Mouse (Mus musculus): ENCODE measurements around the gene Gm10142. TPM values are rescaled to one million over a fixed set of nuclear protein-coding genes. Genes with fewer than 3 reads are reported as not detected.

Gm10142 gene
- polyA plus RNA-seq (2012; rRNA removed), result not detected in 2 replicates

DNA sequence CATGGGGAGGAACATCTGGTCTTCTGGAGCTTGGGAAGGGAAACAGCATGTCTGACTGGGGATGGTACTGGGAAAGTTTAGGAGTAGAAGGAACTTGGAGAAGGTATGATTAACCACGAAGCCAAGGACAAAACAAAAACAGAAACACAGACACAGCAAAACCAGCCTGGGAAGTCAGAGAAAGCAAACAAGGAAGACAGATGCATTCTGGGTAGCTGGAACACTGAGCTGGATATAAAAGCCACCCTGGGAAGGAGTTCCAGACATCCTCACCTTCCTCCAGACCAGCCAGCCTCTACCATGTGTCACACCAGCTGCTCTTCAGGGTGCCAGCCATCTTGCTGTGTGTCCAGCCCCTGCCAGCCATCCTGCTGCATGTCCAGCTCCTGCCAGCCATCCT lies at the start of gene Gm10142:
Gm10142 (plus strand) TSS at position 301 of the 400 bp plus-strand sequence.
- WGBS, result 92% methylated on average over 1 of the region's 1 CpGs
- Histone ChIP-seq H3K27me3 (replicated peaks; ENCODE audit: control insufficient read depth, insufficient read depth, low read length) (no peaks in the 10 kb centered on the region), H3K4me1 (ENCODE audit: control insufficient read depth, insufficient read depth, low read length) (no peaks in the 10 kb centered on the region), H3K36me3 (ENCODE audit: control insufficient read depth, insufficient read depth, low read length) (no peaks in the 10 kb centered on the region), H3K4me3 (ENCODE audit: insufficient read depth, low read depth, low read length) (no peak within 1 kb of the TSS), H3K27ac (ENCODE audit: insufficient read depth, low read depth, low read length) (no peak within 1 kb of the TSS)
- TF ChIP-seq POLR2A (IDR thresholded peaks at IDR 0.05; ENCODE audit: low read depth, low read length) (no peak), CTCF (conservative IDR thresholded peaks at IDR 0.05; ENCODE audit: insufficient read depth, insufficient read length, low read depth, low read length) (no peak)
- DNase-seq, result no peak

DNA sequence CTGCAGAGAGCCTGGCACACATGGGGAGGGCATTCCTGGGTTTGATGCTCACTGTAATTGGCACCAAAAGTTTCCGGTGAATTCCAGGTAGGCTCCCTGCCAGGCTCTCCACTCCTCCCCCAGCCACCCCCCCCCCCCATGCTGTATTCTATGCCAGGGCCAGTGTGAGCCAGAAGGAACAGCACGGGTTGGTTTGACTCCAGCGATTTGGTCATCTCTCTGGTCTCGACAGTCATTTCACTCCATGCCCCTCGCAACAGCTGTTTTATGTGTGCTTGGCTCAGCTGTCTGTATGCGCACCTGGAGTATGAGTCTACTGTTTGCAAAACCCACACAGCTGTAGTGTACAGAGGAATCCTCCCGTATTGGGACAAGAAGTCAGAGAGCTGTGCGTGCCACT lies 49.3 kb upstream of the Gm10142 start:
- Histone ChIP-seq H3K27me3 (replicated peaks; ENCODE audit: control insufficient read depth, insufficient read depth, low read length) (no peaks in the 10 kb centered on the region), H3K4me3 (ENCODE audit: insufficient read depth, low read depth, low read length) (no peak overlapping the region), H3K36me3 (ENCODE audit: control insufficient read depth, insufficient read depth, low read length) (no peaks in the 10 kb centered on the region), H3K27ac (ENCODE audit: insufficient read depth, low read depth, low read length) (no peak overlapping the region), H3K4me1 (ENCODE audit: control insufficient read depth, insufficient read depth, low read length) (no peaks in the 10 kb centered on the region)
- DNase-seq, result no peak
- TF ChIP-seq CTCF (conservative IDR thresholded peaks at IDR 0.05; ENCODE audit: insufficient read depth, insufficient read length, low read depth, low read length), result no peak
- TF ChIP-seq POLR2A (IDR thresholded peaks at IDR 0.05; ENCODE audit: low read depth, low read length), result no peak
- WGBS, result 54% methylated on average over 8 of the region's 8 CpGs

DNA sequence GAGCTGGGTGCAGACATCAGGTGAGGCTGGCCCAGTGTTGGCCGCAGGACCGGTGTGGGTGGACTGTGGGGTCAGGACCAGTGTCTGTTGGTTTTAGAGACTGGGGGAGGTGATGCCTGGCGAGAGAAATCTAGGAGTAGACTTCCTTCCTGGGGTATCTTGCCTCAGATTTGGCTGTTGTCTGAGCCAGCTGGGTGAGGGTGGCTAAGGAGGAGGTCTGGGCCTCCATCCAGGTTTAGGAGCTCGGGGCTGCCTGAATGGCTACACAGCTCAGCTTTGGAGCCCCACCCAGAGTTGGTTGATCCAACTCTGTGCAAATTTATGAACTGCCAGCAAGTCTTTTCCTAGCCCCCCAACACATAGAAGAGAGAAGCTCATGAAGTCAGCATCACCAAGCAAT lies 48.2 kb upstream of the Gm10142 start:
- no peak for DNase-seq
- H3K36me3 ChIP-seq (ENCODE audit: control insufficient read depth, insufficient read depth, low read length), result no peaks in the 10 kb centered on the region
- no peaks in the 10 kb centered on the region for H3K27me3 ChIP-seq (replicated peaks; ENCODE audit: control insufficient read depth, insufficient read depth, low read length)
- H3K4me3 ChIP-seq (ENCODE audit: insufficient read depth, low read depth, low read length), result no peak overlapping the region
- H3K27ac ChIP-seq (ENCODE audit: insufficient read depth, low read depth, low read length), result no peak overlapping the region
- no peaks in the 10 kb centered on the region for H3K4me1 ChIP-seq (ENCODE audit: control insufficient read depth, insufficient read depth, low read length)
- 59% methylated on average over 4 of the region's 4 CpGs for WGBS
- TF ChIP-seq POLR2A (IDR thresholded peaks at IDR 0.05; ENCODE audit: low read depth, low read length) (no peak), CTCF (conservative IDR thresholded peaks at IDR 0.05; ENCODE audit: insufficient read depth, insufficient read length, low read depth, low read length) (no peak)

DNA sequence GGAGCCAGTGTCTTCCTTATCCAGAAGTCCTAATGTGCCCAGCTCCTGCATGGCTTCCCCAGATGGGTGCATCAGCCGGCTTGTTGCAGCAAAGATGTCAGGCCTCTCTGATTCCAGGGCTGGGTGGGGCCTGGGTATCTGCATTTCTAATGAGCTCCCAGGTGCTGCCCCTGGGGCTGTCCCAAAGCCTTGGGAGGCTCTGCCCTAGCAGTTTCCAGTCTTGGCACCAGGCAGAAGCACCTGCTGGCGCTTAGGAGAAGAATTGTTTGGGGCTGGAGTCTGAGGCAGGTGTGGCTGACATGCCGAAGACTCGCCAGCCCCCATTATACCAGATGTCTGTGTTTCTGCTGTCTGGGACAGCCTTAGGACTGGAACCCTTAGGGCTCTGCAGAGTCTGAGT lies 44.9 kb upstream of the Gm10142 start:
- 84% methylated on average over 4 of the region's 4 CpGs for WGBS
- no peak for TF ChIP-seq CTCF (conservative IDR thresholded peaks at IDR 0.05; ENCODE audit: insufficient read depth, insufficient read length, low read depth, low read length)
- no peak for TF ChIP-seq POLR2A (IDR thresholded peaks at IDR 0.05; ENCODE audit: low read depth, low read length)
- Histone ChIP-seq H3K36me3 (ENCODE audit: control insufficient read depth, insufficient read depth, low read length) (no peaks in the 10 kb centered on the region), H3K4me3 (ENCODE audit: insufficient read depth, low read depth, low read length) (no peak overlapping the region), H3K27ac (ENCODE audit: insufficient read depth, low read depth, low read length) (no peak overlapping the region), H3K4me1 (ENCODE audit: control insufficient read depth, insufficient read depth, low read length) (no peaks in the 10 kb centered on the region), H3K27me3 (replicated peaks; ENCODE audit: control insufficient read depth, insufficient read depth, low read length) (no peaks in the 10 kb centered on the region)
- no peak for DNase-seq

DNA sequence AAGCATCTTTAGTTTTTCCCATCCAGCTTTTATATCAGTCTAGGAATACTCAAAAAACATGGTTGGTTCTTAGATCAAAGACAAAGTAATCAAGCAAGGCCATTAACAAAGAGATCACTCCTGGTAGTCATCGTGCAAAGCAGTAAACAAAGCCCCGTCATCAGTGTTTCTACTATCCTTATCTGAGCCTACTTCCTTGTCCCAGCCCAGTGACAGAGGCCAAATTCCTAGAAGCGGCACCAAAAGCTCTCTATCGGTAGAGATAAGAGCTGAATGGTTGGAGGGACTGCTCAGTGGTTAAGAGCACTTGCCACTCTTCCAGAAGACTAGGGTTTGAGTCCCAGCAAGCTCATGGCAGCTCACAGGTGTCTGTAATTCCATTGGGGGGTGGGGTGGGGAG lies 44.1 kb upstream of the Gm10142 start:
- H3K36me3 ChIP-seq (ENCODE audit: control insufficient read depth, insufficient read depth, low read length), result no peaks in the 10 kb centered on the region
- no peaks in the 10 kb centered on the region for H3K4me1 ChIP-seq (ENCODE audit: control insufficient read depth, insufficient read depth, low read length)
- H3K4me3 ChIP-seq (ENCODE audit: insufficient read depth, low read depth, low read length), result no peak overlapping the region
- TF ChIP-seq CTCF (conservative IDR thresholded peaks at IDR 0.05; ENCODE audit: insufficient read depth, insufficient read length, low read depth, low read length) (no peak), POLR2A (IDR thresholded peaks at IDR 0.05; ENCODE audit: low read depth, low read length) (no peak)
- DNase-seq, result no peak
- no peak overlapping the region for H3K27ac ChIP-seq (ENCODE audit: insufficient read depth, low read depth, low read length)
- no peaks in the 10 kb centered on the region for H3K27me3 ChIP-seq (replicated peaks; ENCODE audit: control insufficient read depth, insufficient read depth, low read length)
- WGBS, result 73% methylated on average over 4 of the region's 4 CpGs

DNA sequence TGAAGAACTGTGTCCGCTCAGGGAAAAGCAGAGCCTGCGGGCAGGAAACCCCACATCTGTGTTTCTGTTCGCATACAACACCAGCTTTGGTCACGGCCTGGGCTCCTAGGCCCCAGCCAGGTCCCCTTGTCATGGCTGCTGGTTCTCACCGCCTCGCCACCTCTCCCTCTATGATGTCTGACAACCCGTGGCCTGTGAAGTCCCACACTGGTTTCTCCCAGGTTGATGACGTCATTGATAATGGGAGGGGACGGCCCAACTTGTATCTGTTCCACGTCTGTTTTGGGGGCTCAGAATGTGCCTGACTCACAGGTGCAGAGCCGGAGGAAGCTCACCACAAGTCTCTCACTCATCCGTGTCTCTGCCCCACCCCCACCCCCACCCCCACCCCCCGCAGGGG lies 41.8 kb upstream of the Gm10142 start:
- Histone ChIP-seq H3K27me3 (replicated peaks; ENCODE audit: control insufficient read depth, insufficient read depth, low read length) (peaks cover 3% of the 10 kb centered on the region; the same call in 1 of the 2 replicates), H3K27ac (ENCODE audit: insufficient read depth, low read depth, low read length) (no peak overlapping the region), H3K36me3 (ENCODE audit: control insufficient read depth, insufficient read depth, low read length) (no peaks in the 10 kb centered on the region), H3K4me1 (ENCODE audit: control insufficient read depth, insufficient read depth, low read length) (no peaks in the 10 kb centered on the region), H3K4me3 (ENCODE audit: insufficient read depth, low read depth, low read length) (no peak overlapping the region)
- no peak for TF ChIP-seq CTCF (conservative IDR thresholded peaks at IDR 0.05; ENCODE audit: insufficient read depth, insufficient read length, low read depth, low read length)
- TF ChIP-seq POLR2A (IDR thresholded peaks at IDR 0.05; ENCODE audit: low read depth, low read length), result no peak
- DNase-seq, result no peak
- WGBS, result 54% methylated on average over 13 of the region's 13 CpGs

DNA sequence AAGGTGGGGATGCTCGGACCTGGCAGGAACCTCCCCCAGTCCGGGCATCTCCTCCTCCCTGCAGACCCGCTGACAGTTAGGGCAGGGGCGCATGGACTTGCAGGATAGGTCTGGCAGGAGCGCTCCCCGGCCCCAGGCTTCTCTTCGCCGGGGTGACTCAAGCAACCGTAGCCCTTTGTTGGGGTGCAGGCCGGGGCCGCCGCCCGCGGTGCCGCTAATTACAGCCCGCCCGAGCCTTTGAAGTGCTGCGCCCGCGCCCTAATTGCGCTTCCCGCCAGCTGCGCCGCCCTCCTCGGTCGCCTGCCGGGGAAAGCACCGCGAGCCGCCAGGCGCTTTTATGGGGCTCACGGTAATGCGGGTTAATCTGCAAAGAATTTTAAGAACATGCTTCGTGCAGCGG lies 38.0 kb upstream of the Gm10142 start:
- Histone ChIP-seq H3K36me3 (ENCODE audit: control insufficient read depth, insufficient read depth, low read length) (no peaks in the 10 kb centered on the region), H3K4me1 (ENCODE audit: control insufficient read depth, insufficient read depth, low read length) (no peaks in the 10 kb centered on the region), H3K27ac (ENCODE audit: insufficient read depth, low read depth, low read length) (no peak overlapping the region), H3K4me3 (ENCODE audit: insufficient read depth, low read depth, low read length) (no peak overlapping the region), H3K27me3 (replicated peaks; ENCODE audit: control insufficient read depth, insufficient read depth, low read length) (peaks cover 3% of the 10 kb centered on the region; the same call in 1 of the 2 replicates)
- no peak for DNase-seq
- under 1% methylated on average over 35 of the region's 35 CpGs for WGBS
- TF ChIP-seq CTCF (conservative IDR thresholded peaks at IDR 0.05; ENCODE audit: insufficient read depth, insufficient read length, low read depth, low read length) (no peak), POLR2A (IDR thresholded peaks at IDR 0.05; ENCODE audit: low read depth, low read length) (no peak)
